Mouse (Mus musculus) myocyte (in vitro differentiated cells): ENCODE measurements around the gene Ctsd. TPM values are rescaled to one million over a fixed set of nuclear protein-coding genes. Genes with fewer than 3 reads are reported as not detected.
"Not testable (repeated sequence)": the region's sequence is repeated elsewhere in the genome, so short reads cannot be mapped to it uniquely, and the experiment has no call there.

Experiments used
- H3K27me3 ChIP-seq: one replicate; pipeline ENCODE4 v1.6.1; 2011; ENCODE audit not compliant: control insufficient read depth, insufficient read depth, insufficient read length
- H3K36me3 ChIP-seq: one replicate; pipeline ENCODE4 v1.6.1; 2011; ENCODE audit not compliant: control insufficient read depth, insufficient read depth
- H3K4me2 ChIP-seq: one replicate; pipeline ENCODE4 v1.6.1; 2011; ENCODE audit warnings: low read depth, control low read depth
- H3K4me3 ChIP-seq: one replicate; pipeline ENCODE4 v1.5.1; 2011; ENCODE audit warnings: mild to moderate bottlenecking, control low read depth, moderate library complexity
- H3K79me2 ChIP-seq: one replicate; pipeline ENCODE4 v1.6.1; 2011; ENCODE audit not compliant: control insufficient read depth, insufficient read depth
- H3ac ChIP-seq: one replicate; pipeline ENCODE4 v1.6.1; 2011; ENCODE audit not compliant: control insufficient read depth, insufficient read length
- CEBPB ChIP-seq: IDR thresholded peaks from 2 replicates; pipeline ENCODE4 v1.6.1; 2011; ENCODE audit warnings: mild to moderate bottlenecking, moderate library complexity; ENCODE audit not compliant: poor library complexity, insufficient read depth, severe bottlenecking
- E2F4 ChIP-seq: IDR thresholded peaks from one replicate; pipeline ENCODE4 v1.6.1; 2011; ENCODE audit warnings: mild to moderate bottlenecking, control low read depth, moderate library complexity; ENCODE audit not compliant: insufficient read depth
- MAX ChIP-seq: IDR thresholded peaks from one replicate; pipeline ENCODE4 v1.6.1; 2011; ENCODE audit warnings: low read depth, mild to moderate bottlenecking, control low read depth
- MYOD1 ChIP-seq, 3 experiments: IDR thresholded peaks; one replicate each; pipeline ENCODE4 v1.6.1; 2011; ENCODE audit warnings: control low read depth in 2 of 3, low read depth in 2 of 3, mild to moderate bottlenecking in 2 of 3, moderate library complexity in 1 of 3; ENCODE audit not compliant: insufficient read length in 2 of 3, control insufficient read depth in 1 of 3
- MYOG ChIP-seq, 3 experiments: IDR thresholded peaks; one replicate each; pipeline ENCODE4 v1.6.1; 2011; ENCODE audit warnings: control low read depth in 2 of 3, low read depth in 2 of 3, mild to moderate bottlenecking in 2 of 3; ENCODE audit not compliant: insufficient read length in 2 of 3, control insufficient read depth in 1 of 3, insufficient read depth in 1 of 3
- POLR2A ChIP-seq: IDR thresholded peaks from one replicate; pipeline ENCODE4 v1.6.1; 2011; ENCODE audit warnings: low read depth, mild to moderate bottlenecking, control low read depth, moderate library complexity; ENCODE audit not compliant: insufficient read length
- POLR2AphosphoS2 ChIP-seq: IDR thresholded peaks from one replicate; pipeline ENCODE4 v1.6.1; 2011; ENCODE audit warnings: low read depth, control low read depth; ENCODE audit not compliant: insufficient read length
- REST ChIP-seq: IDR thresholded peaks from one replicate; pipeline ENCODE4 v1.6.1; 2011; ENCODE audit warnings: mild to moderate bottlenecking, control low read depth, moderate library complexity; ENCODE audit not compliant: insufficient read depth, insufficient read length
- SRF ChIP-seq: IDR thresholded peaks from one replicate; pipeline ENCODE4 v1.6.1; 2011; ENCODE audit warnings: low read depth; ENCODE audit not compliant: control insufficient read depth, insufficient read length
- TCF12 ChIP-seq: IDR thresholded peaks from one replicate; pipeline ENCODE4 v1.6.1; 2011; ENCODE audit warnings: mild to moderate bottlenecking, control low read depth; ENCODE audit not compliant: poor library complexity, insufficient read depth, severe bottlenecking
- TCF3 ChIP-seq: IDR thresholded peaks from one replicate; pipeline ENCODE4 v1.6.1; 2011; ENCODE audit warnings: low read depth, control low read depth; ENCODE audit not compliant: insufficient read length
- USF1 ChIP-seq: IDR thresholded peaks from one replicate; pipeline ENCODE4 v1.6.1; 2011; ENCODE audit warnings: low read depth, mild to moderate bottlenecking, control low read depth, moderate library complexity
- polyA plus RNA-seq: library from polyadenylated mRNA; unstranded; fragments of >200 nt; fragmentation: generic; extraction: Trizol; gene quantifications from one replicate; pipeline ENCODE4 v1.2.1, GENCODE M21; 2012; ENCODE audit warnings: missing spikeins

Ctsd gene
- polyA plus RNA-seq, 1 experiment = 887 TPM

GRCm38 (mm10) chr7:142415314-142415713, 27.5 kb upstream of the Ctsd start:
- no peak for TF ChIP-seq USF1
- TF ChIP-seq TCF12 = no peak
- no peak for TF ChIP-seq POLR2AphosphoS2
- TF ChIP-seq POLR2A = no peak
- TF ChIP-seq MAX = no peak
- TF ChIP-seq MYOG (IDR thresholded peaks at IDR 0.05; ENCODE audit: control insufficient read depth in 1 of 3, insufficient read depth in 1 of 3, insufficient read length in 2 of 3, low read depth in 2 of 3) = no peak
- TF ChIP-seq SRF = no peak
- TF ChIP-seq MYOD1 (IDR thresholded peaks at IDR 0.05; ENCODE audit: control insufficient read depth in 1 of 3, insufficient read length in 2 of 3, low read depth in 2 of 3) = no peak
- TF ChIP-seq REST = no peak
- TF ChIP-seq CEBPB = no peak
- no peak for TF ChIP-seq TCF3
- no peak for TF ChIP-seq E2F4
- no peak overlapping the region for H3ac ChIP-seq
- H3K4me3 ChIP-seq = no peak overlapping the region
- no peak overlapping the region for H3K4me2 ChIP-seq
- no peaks in the 10 kb centered on the region for H3K36me3 ChIP-seq
- H3K27me3 ChIP-seq = no peaks in the 10 kb centered on the region
- no peaks in the 10 kb centered on the region for H3K79me2 ChIP-seq

GRCm38 (mm10) chr7:142413285-142413684, 25.4 kb upstream of the Ctsd start:
- TF ChIP-seq MYOD1 (IDR thresholded peaks at IDR 0.05; ENCODE audit: control insufficient read depth in 1 of 3, insufficient read length in 2 of 3, low read depth in 2 of 3) = no peak
- TF ChIP-seq SRF = no peak
- no peak for TF ChIP-seq E2F4
- TF ChIP-seq POLR2AphosphoS2 = no peak
- no peak for TF ChIP-seq POLR2A
- TF ChIP-seq USF1 = no peak
- TF ChIP-seq REST = no peak
- TF ChIP-seq TCF12 = no peak
- no peak for TF ChIP-seq MAX
- Histone ChIP-seq H3K4me3 (no peak overlapping the region), H3K36me3 (no peaks in the 10 kb centered on the region), H3K27me3 (no peaks in the 10 kb centered on the region), H3K4me2 (no peak overlapping the region), H3ac (no peak overlapping the region), H3K79me2 (no peaks in the 10 kb centered on the region)

- H3K36me3 ChIP-seq = no peaks in the 10 kb centered on the region
- no peak overlapping the region for H3ac ChIP-seq
- no peak overlapping the region for H3K4me3 ChIP-seq
- TF ChIP-seq REST (no peak), TCF3 (no peak), TCF12 (no peak), MYOG (IDR thresholded peaks at IDR 0.05; ENCODE audit: control insufficient read depth in 1 of 3, insufficient read depth in 1 of 3, insufficient read length in 2 of 3, low read depth in 2 of 3) (no peak), POLR2AphosphoS2 (no peak), MYOD1 (IDR thresholded peaks at IDR 0.05; ENCODE audit: control insufficient read depth in 1 of 3, insufficient read length in 2 of 3, low read depth in 2 of 3) (no peak)
- H3K27me3 ChIP-seq = no peaks in the 10 kb centered on the region
- no peaks in the 10 kb centered on the region for H3K79me2 ChIP-seq
- no peak overlapping the region for H3K4me2 ChIP-seq
These were observed 21.8 kb upstream of the Ctsd start for GRCm38 (mm10) chr7:142409603-142410002.

- no peaks in the 10 kb centered on the region for H3K27me3 ChIP-seq
- no peak overlapping the region for H3K4me2 ChIP-seq
- no peak for TF ChIP-seq POLR2AphosphoS2
- no peak for TF ChIP-seq CEBPB
- no peak for TF ChIP-seq TCF3
- no peak for TF ChIP-seq E2F4
- no peak for TF ChIP-seq REST
- no peak for TF ChIP-seq TCF12
- TF ChIP-seq USF1 = no peak
- TF ChIP-seq SRF = no peak
- no peak for TF ChIP-seq MYOD1 (IDR thresholded peaks at IDR 0.05; ENCODE audit: control insufficient read depth in 1 of 3, insufficient read length in 2 of 3, low read depth in 2 of 3)
- H3K79me2 ChIP-seq = no peaks in the 10 kb centered on the region
- no peak overlapping the region for H3K4me3 ChIP-seq
- no peaks in the 10 kb centered on the region for H3K36me3 ChIP-seq
- H3ac ChIP-seq = no peak overlapping the region
These were observed 20.8 kb upstream of the Ctsd start for GRCm38 (mm10) chr7:142408686-142409085.

- no peaks in the 10 kb centered on the region for H3K36me3 ChIP-seq
- no peaks in the 10 kb centered on the region for H3K27me3 ChIP-seq
- H3K4me2 ChIP-seq = no peak overlapping the region
- H3K79me2 ChIP-seq = no peaks in the 10 kb centered on the region
- TF ChIP-seq SRF (no peak), MYOD1 (IDR thresholded peaks at IDR 0.05; ENCODE audit: control insufficient read depth in 1 of 3, insufficient read length in 2 of 3, low read depth in 2 of 3) (no peak), TCF12 (no peak), MAX (no peak), POLR2AphosphoS2 (no peak), USF1 (no peak), MYOG (IDR thresholded peaks at IDR 0.05; ENCODE audit: control insufficient read depth in 1 of 3, insufficient read depth in 1 of 3, insufficient read length in 2 of 3, low read depth in 2 of 3) (no peak), REST (no peak), TCF3 (no peak), CEBPB (no peak), POLR2A (no peak), E2F4 (no peak)
- H3ac ChIP-seq = no peak overlapping the region
- H3K4me3 ChIP-seq = no peak overlapping the region
These were observed 20.1 kb upstream of the Ctsd start for GRCm38 (mm10) chr7:142407935-142408334.

GRCm38 (mm10) chr7:142405134-142405533, 17.3 kb upstream of the Ctsd start:
- not testable (repeated sequence) for H3K79me2 ChIP-seq, H3K27me3 ChIP-seq, H3K4me2 ChIP-seq, H3K4me3 ChIP-seq, H3ac ChIP-seq, H3K36me3 ChIP-seq
